Mouse (Mus musculus): ENCODE measurements at regions not wholly inside any gene's neighbourhood (a gene's known extent, or its start where the extent isn't known, plus 50 kb on each side); places are given as distances from the start of the nearest gene placed in this dataset.

DNA sequence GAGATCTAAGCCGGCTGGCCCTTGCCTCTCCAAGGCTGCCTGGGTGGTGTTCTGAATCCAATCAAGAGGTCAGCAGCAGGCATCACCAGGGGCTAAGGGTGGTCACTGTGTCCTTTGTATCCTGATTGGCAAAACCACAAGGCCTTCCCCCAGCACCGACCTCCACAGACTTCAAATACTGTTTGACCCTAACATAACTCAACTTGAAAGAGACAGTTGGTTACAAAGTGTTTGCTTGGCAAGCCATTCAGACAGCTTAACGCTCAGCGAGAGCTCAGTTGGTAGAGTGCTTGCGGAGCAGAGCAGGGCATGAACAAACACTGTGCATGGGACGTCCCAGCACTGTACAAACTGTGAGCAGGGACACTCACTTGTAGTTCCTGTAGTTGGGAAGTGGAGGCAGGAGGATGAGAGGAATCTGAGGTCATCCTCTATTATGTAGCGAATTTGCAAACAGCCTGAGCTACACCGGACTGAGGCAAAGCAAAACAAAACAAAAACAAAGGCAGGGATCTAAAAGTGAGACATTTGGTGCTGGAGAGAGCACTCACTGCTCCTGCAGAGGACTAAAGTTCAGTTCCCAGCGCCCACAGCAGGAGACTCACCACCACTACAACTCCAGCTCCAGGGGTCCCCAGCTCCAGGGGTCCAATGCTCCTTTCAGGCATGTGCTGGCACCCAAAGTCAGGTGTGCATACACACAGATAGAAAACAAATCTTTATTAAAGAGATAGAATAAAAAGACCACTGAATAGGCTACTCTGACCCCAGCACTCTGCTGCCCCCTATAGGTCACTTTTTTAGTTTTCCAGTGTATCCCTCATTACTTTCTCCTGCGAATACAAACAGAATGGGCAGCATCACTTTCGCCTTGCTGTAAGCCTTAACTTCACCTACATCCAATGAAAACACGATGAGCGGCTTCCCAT is 273.5 kb downstream of the Prex1 start:
- Histone ChIP-seq H3K4me1 (ENCODE audit: control insufficient read depth, insufficient read depth, low read length) (peaks cover 9% of the 10 kb centered on the region; the same call in 1 of the 2 replicates), H3K4me3 (ENCODE audit: low read depth, low read length) (no peak overlapping the region), H3K9me3 (ENCODE audit: control insufficient read depth, low read length) (no peaks in the 10 kb centered on the region), H3K27ac (ENCODE audit: low read depth, low read length) (no peak overlapping the region), H3K9ac (ENCODE audit: low read length) (no peak overlapping the region; the same call in 1 of the 2 replicates), H3K36me3 (ENCODE audit: control insufficient read depth, insufficient read depth, low read length) (no peaks in the 10 kb centered on the region), H3K4me2 (ENCODE audit: low read depth) (no peak overlapping the region), H3K27me3 (ENCODE audit: control insufficient read depth, insufficient read depth, low read length) (no peaks in the 10 kb centered on the region)
- ATAC-seq (ENCODE audit: insufficient read depth, low FRiP score, low TSS enrichment) (no peak), DNase-seq (ENCODE audit: low spot score) (no peak)
- WGBS = 45% methylated on average over 13 of the region's 13 CpGs

DNA sequence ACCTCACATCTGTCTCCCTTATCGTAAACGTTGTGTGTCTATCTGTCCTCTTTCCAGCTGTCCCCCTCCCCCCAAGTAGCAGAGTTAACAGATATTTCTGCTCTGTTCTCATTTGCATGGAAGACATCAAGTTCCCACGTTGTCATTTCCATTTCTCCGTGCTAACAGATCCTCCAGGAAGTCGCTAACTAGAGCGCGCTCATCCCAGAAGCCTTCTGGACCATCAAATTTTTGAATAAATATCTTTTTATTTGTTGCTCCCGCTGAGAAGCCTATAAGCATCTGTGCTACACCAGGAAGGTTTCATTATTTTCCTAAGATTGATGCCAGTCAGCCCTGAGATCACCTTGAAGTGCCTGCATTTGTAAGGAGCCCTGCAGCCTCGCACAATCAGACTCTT is 275.4 kb downstream of the Prex1 start:
- H3K4me1 ChIP-seq (ENCODE audit: control insufficient read depth, insufficient read depth, low read length) = peaks cover 12% of the 10 kb centered on the region; the same call in 1 of the 2 replicates
- H3K9me3 ChIP-seq (ENCODE audit: control insufficient read depth, low read length) = no peaks in the 10 kb centered on the region
- no peaks in the 10 kb centered on the region for H3K36me3 ChIP-seq (ENCODE audit: control insufficient read depth, insufficient read depth, low read length)
- no peak overlapping the region for H3K4me2 ChIP-seq (ENCODE audit: low read depth)
- no peaks in the 10 kb centered on the region for H3K27me3 ChIP-seq (ENCODE audit: control insufficient read depth, insufficient read depth, low read length)
- no peak overlapping the region for H3K27ac ChIP-seq (ENCODE audit: low read depth, low read length)
- no peak overlapping the region for H3K4me3 ChIP-seq (ENCODE audit: low read depth, low read length)
- ATAC-seq (ENCODE audit: insufficient read depth, low FRiP score, low TSS enrichment) (no peak), DNase-seq (ENCODE audit: low spot score) (no peak)
- 73% methylated on average over 9 of the region's 9 CpGs for WGBS
- H3K9ac ChIP-seq (ENCODE audit: low read length) = no peak overlapping the region

DNA sequence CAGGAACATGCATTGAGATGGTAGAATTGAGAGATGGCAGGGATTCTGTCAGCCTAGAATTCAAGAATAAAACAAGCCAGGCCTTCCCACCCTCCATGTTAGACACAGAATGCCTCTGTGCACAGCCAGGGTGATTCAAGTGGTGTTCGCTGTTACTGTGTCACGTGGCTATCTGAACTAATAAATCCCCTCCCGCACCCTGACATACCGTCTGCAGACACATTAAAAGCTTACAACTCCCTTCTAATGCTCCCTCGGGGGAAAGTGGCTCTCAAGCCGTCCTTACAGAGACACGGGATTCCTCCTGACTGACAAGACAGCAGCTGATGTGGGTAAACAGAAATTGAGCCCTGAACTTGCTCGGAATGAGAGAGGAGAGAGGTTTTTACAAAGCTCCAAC is 279.1 kb downstream of the Prex1 start:
- H3K4me2 ChIP-seq (ENCODE audit: low read depth) = no peak overlapping the region
- no peaks in the 10 kb centered on the region for H3K36me3 ChIP-seq (ENCODE audit: control insufficient read depth, insufficient read depth, low read length)
- 37% methylated on average over 8 of the region's 8 CpGs for WGBS
- no peak overlapping the region for H3K27ac ChIP-seq (ENCODE audit: low read depth, low read length)
- no peak for DNase-seq (ENCODE audit: low spot score)
- H3K27me3 ChIP-seq (ENCODE audit: control insufficient read depth, insufficient read depth, low read length) = no peaks in the 10 kb centered on the region
- peaks cover 5% of the 10 kb centered on the region; the same call in 1 of the 2 replicates for H3K4me1 ChIP-seq (ENCODE audit: control insufficient read depth, insufficient read depth, low read length)
- H3K9ac ChIP-seq (ENCODE audit: low read length) = no peak overlapping the region
- H3K9me3 ChIP-seq (ENCODE audit: control insufficient read depth, low read length) = no peaks in the 10 kb centered on the region
- ATAC-seq (ENCODE audit: insufficient read depth, low FRiP score, low TSS enrichment) = no peak
- H3K4me3 ChIP-seq (ENCODE audit: low read depth, low read length) = no peak overlapping the region

DNA sequence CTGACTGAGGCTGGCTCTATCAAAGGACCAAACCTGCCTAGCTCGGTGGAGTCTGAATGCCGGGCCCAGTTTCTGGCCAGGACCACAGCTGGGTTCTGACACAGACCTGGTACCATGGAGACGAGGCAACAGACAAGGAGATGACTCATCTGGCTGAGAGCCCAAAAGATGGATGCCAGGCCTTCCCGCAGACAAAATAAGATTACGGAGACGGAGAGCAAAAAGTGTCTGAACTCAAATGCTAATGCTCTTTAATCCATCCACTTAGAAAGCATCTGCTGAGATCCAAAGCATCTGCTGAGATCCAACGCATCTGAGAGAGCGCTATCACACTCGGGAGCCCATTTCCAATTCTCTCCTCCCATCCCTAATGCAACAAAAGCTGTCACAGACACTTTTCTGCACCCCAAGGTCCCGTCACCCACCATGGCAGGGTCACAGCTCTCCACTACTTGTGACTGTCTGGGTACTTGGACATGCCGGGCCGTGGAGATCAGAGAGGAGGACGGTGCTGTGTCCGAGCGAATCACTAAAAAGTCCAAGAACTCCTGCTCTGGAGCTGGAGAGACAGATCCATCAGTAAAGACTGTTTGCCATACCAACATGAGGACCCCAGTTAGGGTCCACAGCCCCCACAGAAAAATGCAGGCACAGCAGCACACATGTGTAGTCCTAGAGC is 278.3 kb upstream of the Sulf2 start:
- DNase-seq (ENCODE audit: low spot score) (no peak), ATAC-seq (ENCODE audit: insufficient read depth, low FRiP score, low TSS enrichment) (no peak)
- Histone ChIP-seq H3K4me3 (ENCODE audit: low read depth, low read length) (no peak overlapping the region), H3K36me3 (ENCODE audit: control insufficient read depth, insufficient read depth, low read length) (no peaks in the 10 kb centered on the region), H3K4me1 (ENCODE audit: control insufficient read depth, insufficient read depth, low read length) (0 out of 2 replicates have a peak, but pooled peaks cover 3% of the 10 kb centered on the region), H3K9ac (ENCODE audit: low read length) (no peak overlapping the region), H3K27me3 (ENCODE audit: control insufficient read depth, insufficient read depth, low read length) (no peaks in the 10 kb centered on the region), H3K4me2 (ENCODE audit: low read depth) (no peak overlapping the region), H3K9me3 (ENCODE audit: control insufficient read depth, low read length) (no peaks in the 10 kb centered on the region), H3K27ac (ENCODE audit: low read depth, low read length) (no peak overlapping the region)
- 89% methylated on average over 15 of the region's 15 CpGs for WGBS

DNA sequence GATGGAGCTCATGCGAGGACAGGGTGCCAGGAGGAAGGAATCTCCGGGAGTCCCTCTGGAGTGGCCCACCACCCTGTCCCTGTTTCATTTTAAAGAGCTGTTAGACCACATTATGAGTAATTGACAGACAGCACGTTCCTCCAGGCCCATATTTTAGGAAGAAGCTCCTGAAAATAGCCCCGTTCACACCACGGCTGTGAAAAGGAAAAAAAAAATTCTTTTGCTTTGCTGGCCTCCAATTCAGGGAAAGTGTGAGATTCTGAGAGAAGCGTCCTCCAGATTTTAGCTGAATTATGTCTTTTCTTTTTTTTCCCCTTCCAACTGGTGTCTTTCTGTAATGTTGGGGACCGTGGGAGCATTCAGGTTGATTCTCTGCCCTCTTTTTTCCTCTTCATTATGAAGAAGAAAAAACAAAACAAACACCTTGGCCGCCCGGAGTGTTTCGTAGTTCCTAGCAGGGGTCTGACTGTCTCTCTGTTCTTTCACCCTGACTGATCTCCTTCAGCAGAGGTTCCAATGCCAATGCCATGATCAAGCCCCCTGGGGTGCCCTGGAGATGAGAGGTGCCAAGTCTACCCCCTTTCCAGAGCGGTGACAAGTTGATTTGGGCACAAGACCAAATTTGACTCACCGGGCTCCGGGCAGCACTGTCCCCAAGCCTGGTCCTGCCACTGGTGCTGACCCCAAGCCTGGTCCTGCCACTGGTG is 277.6 kb upstream of the Sulf2 start:
- no peaks in the 10 kb centered on the region for H3K36me3 ChIP-seq (ENCODE audit: control insufficient read depth, insufficient read depth, low read length)
- H3K4me2 ChIP-seq (ENCODE audit: low read depth) = no peak overlapping the region
- H3K4me1 ChIP-seq (ENCODE audit: control insufficient read depth, insufficient read depth, low read length) = 0 out of 2 replicates have a peak, but pooled peaks cover 3% of the 10 kb centered on the region
- no peak overlapping the region for H3K27ac ChIP-seq (ENCODE audit: low read depth, low read length)
- no peaks in the 10 kb centered on the region for H3K9me3 ChIP-seq (ENCODE audit: control insufficient read depth, low read length)
- H3K4me3 ChIP-seq (ENCODE audit: low read depth, low read length) = no peak overlapping the region
- H3K27me3 ChIP-seq (ENCODE audit: control insufficient read depth, insufficient read depth, low read length) = no peaks in the 10 kb centered on the region
- no peak for ATAC-seq (ENCODE audit: insufficient read depth, low FRiP score, low TSS enrichment)
- WGBS = 78% methylated on average over 13 of the region's 13 CpGs
- no peak overlapping the region for H3K9ac ChIP-seq (ENCODE audit: low read length)
- no peak for DNase-seq (ENCODE audit: low spot score)

DNA sequence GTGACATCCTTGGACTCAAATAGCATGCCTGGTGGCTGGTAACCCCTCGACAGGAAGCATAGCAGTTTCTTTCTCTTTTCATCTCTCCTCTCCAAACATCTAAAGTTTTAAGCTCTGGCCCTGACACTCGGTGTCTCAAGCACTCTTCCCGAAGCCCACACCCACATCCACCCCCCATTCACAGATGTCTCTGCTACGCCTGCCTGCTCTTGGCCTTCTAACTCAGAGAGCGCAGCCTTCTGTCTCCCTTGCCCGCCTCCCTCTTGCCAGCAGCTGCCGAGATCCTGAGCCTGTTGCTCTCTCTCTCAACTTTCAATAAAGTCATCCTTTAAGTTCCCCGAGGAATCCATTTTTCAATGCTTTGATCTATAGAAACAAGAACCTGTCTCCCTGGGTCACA is 277.1 kb upstream of the Sulf2 start:
- H3K27ac ChIP-seq (ENCODE audit: low read depth, low read length) = no peak overlapping the region
- H3K9me3 ChIP-seq (ENCODE audit: control insufficient read depth, low read length) = no peaks in the 10 kb centered on the region
- H3K9ac ChIP-seq (ENCODE audit: low read length) = no peak overlapping the region
- no peaks in the 10 kb centered on the region for H3K36me3 ChIP-seq (ENCODE audit: control insufficient read depth, insufficient read depth, low read length)
- H3K4me3 ChIP-seq (ENCODE audit: low read depth, low read length) = no peak overlapping the region
- ATAC-seq (ENCODE audit: insufficient read depth, low FRiP score, low TSS enrichment) (no peak), DNase-seq (ENCODE audit: low spot score) (no peak)
- H3K4me1 ChIP-seq (ENCODE audit: control insufficient read depth, insufficient read depth, low read length) = 0 out of 2 replicates have a peak, but pooled peaks cover 3% of the 10 kb centered on the region
- no peak overlapping the region for H3K4me2 ChIP-seq (ENCODE audit: low read depth)
- WGBS = 58% methylated on average over 8 of the region's 8 CpGs
- no peaks in the 10 kb centered on the region for H3K27me3 ChIP-seq (ENCODE audit: control insufficient read depth, insufficient read depth, low read length)

DNA sequence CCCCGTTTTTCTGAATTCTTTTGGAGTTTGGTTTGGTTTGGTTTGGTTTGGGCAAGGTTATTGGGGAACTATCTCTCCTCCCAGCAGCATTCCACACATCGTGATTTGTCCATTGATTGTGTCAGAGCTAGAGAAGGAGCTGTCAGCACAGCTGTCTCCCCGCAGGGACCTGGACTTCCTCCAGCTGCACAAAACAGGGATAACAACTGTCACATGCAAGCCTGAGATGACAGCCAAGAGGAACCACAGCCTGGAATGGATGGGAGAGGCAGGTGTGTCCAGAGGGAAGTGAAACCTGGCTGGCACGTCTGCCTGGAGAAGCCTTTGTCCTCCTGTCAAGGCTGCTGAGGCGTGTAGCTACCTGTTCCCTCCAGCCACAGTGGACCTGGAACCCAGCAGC is 274.5 kb upstream of the Sulf2 start:
- 76% methylated on average over 5 of the region's 5 CpGs for WGBS
- DNase-seq (ENCODE audit: low spot score) (no peak), ATAC-seq (ENCODE audit: insufficient read depth, low FRiP score, low TSS enrichment) (no peak)
- H3K36me3 ChIP-seq (ENCODE audit: control insufficient read depth, insufficient read depth, low read length) = no peaks in the 10 kb centered on the region
- H3K27ac ChIP-seq (ENCODE audit: low read depth, low read length) = no peak overlapping the region
- H3K9me3 ChIP-seq (ENCODE audit: control insufficient read depth, low read length) = no peaks in the 10 kb centered on the region
- 0 out of 2 replicates have a peak, but pooled peaks cover 5% of the 10 kb centered on the region for H3K4me1 ChIP-seq (ENCODE audit: control insufficient read depth, insufficient read depth, low read length)
- H3K9ac ChIP-seq (ENCODE audit: low read length) = no peak overlapping the region
- no peak overlapping the region for H3K4me2 ChIP-seq (ENCODE audit: low read depth)
- H3K4me3 ChIP-seq (ENCODE audit: low read depth, low read length) = no peak overlapping the region
- H3K27me3 ChIP-seq (ENCODE audit: control insufficient read depth, insufficient read depth, low read length) = no peaks in the 10 kb centered on the region

DNA sequence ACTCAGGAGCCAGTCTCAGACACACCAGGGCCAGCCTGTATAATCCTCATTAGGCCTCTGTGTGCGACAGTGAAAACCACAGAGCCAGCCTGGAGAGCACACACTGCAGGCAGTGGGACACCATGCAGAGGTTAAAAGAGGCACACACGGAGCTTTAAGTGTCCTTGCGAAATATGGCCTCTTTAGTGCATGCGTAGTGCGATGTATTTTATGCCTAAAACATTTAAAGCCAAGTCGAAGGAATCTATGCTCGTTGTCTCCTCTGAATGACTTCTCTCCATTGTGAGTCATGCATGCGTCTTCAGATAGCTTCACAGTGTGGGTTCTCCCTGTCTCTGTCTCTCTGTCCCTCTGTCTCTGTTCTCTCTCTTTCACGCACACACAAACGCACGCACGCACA is 274.0 kb upstream of the Sulf2 start:
- WGBS = 89% methylated on average over 12 of the region's 12 CpGs
- DNase-seq (ENCODE audit: low spot score) = no peak
- Histone ChIP-seq H3K4me1 (ENCODE audit: control insufficient read depth, insufficient read depth, low read length) (0 out of 2 replicates have a peak, but pooled peaks cover 5% of the 10 kb centered on the region), H3K9me3 (ENCODE audit: control insufficient read depth, low read length) (no peaks in the 10 kb centered on the region), H3K27ac (ENCODE audit: low read depth, low read length) (no peak overlapping the region), H3K27me3 (ENCODE audit: control insufficient read depth, insufficient read depth, low read length) (no peaks in the 10 kb centered on the region), H3K9ac (ENCODE audit: low read length) (no peak overlapping the region), H3K4me2 (ENCODE audit: low read depth) (no peak overlapping the region), H3K36me3 (ENCODE audit: control insufficient read depth, insufficient read depth, low read length) (no peaks in the 10 kb centered on the region), H3K4me3 (ENCODE audit: low read depth, low read length) (no peak overlapping the region)
- no peak for ATAC-seq (ENCODE audit: insufficient read depth, low FRiP score, low TSS enrichment)
